Mouse (Mus musculus): ENCODE measurements around the gene Nolc1. TPM values are rescaled to one million over a fixed set of nuclear protein-coding genes. Genes with fewer than 3 reads are reported as not detected.

Gene Nolc1
- total RNA-seq, 1 experiment from 2014 or later = 59.2 TPM

Other genes starting within 250 kb of the Nolc1 start
- 15.3 and 17.0 TPM in 2 replicates for gene Armh3, start 77.4 kb upstream of the Nolc1 start, total RNA-seq (2021)
- gene Hps6, start 72.4 kb upstream of the Nolc1 start, total RNA-seq (2021) = 10.7 and 11.3 TPM in 2 replicates
- gene Pprc1, start 31.0 kb upstream of the Nolc1 start, total RNA-seq (2021) = 32.9 and 33.8 TPM in 2 replicates
- gene Ldb1, start 30.6 kb upstream of the Nolc1 start, total RNA-seq (2021) = 63.1 and 82.7 TPM in 2 replicates
- 7.4 and 8.7 TPM in 2 replicates for gene Elovl3, start 56.0 kb downstream of the Nolc1 start, total RNA-seq (2021)
- gene Pitx3, start 72.5 kb downstream of the Nolc1 start, total RNA-seq (2021) = 0.26 TPM in 1 of 2 replicates, not detected in the other
- 62.8 and 74.8 TPM in 2 replicates for gene Gbf1, start 76.6 kb downstream of the Nolc1 start, total RNA-seq (2021)
- 28.3 and 34.1 TPM in 2 replicates for gene Nfkb2, start 228.5 kb downstream of the Nolc1 start, total RNA-seq (2021)